Mouse (Mus musculus) gastrocnemius, adult 2 months (tissue): ENCODE measurements at regions not wholly inside any gene's neighbourhood (a gene's known extent, or its start where the extent isn't known, plus 50 kb on each side); places are given as distances from the start of the nearest gene placed in this dataset.

Source experiments
- DNase-seq: peaks from one replicate; pipeline ENCODE4 v3.0.0; 2022
- H3K27ac ChIP-seq: fragments of 200-600 bp; 2 replicates; pipeline ENCODE4 v1.8.1; 2022; ENCODE audit warnings: mild to moderate bottlenecking
- H3K4me3 ChIP-seq: fragments of 200-600 bp; 2 replicates; pipeline ENCODE4 v1.8.1; 2022; ENCODE audit warnings: mild to moderate bottlenecking, moderate library complexity
- CTCF ChIP-seq: fragments of 200-600 bp; IDR thresholded peaks from 2 replicates; pipeline ENCODE4 v1.8.1; 2022; ENCODE audit warnings: antibody characterized with exemption, mild to moderate bottlenecking, moderate library complexity
- intact Hi-C: fragments of 180-260 bp; cut with DNase I; formaldehyde crosslinking; loops from one replicate; pipeline ENCODE4 v1.15.1; 2025

- TF ChIP-seq CTCF = no peak
- no peak overlapping the region for H3K4me3 ChIP-seq
- intact Hi-C loops = loop anchor here (5.0 to 10.0 kb wide), 2 partner anchors 218 to 220 kb away; no protein-coding TSS in a partner anchor
- no peak overlapping the region for H3K27ac ChIP-seq
- no peak for DNase-seq
These were observed 112.0 kb upstream of the Dpt start for GRCm38 (mm10) chr1:164684437-164684836.

GRCm38 (mm10) chr1:164683788-164684187 is 112.7 kb upstream of the Dpt start:
- no peak for TF ChIP-seq CTCF
- H3K4me3 ChIP-seq = no peak overlapping the region
- H3K27ac ChIP-seq = 0 out of 2 replicates have a peak overlapping the region, but pooled peaks have one; percentile 41
- DNase-seq = no peak
- intact Hi-C loops = loop anchor here (5.0 to 10.0 kb wide), 2 partner anchors 219 kb away; no protein-coding TSS in a partner anchor

GRCm38 (mm10) chr1:164682867-164683599 is 113.4 kb upstream of the Dpt start:
- Histone ChIP-seq H3K4me3 (no peak overlapping the region), H3K27ac (peak overlapping the region; percentile 41)
- intact Hi-C loops = loop anchor here (5.0 to 10.0 kb wide), 2 partner anchors 218 to 219 kb away; no protein-coding TSS in a partner anchor
- no peak for DNase-seq
- TF ChIP-seq CTCF = no peak

- no peak for TF ChIP-seq CTCF
- intact Hi-C loops = loop anchor here (5.0 to 10.0 kb wide), 2 partner anchors 218 to 220 kb away; no protein-coding TSS in a partner anchor
- peak overlapping the region; percentile 20 for H3K27ac ChIP-seq
- H3K4me3 ChIP-seq = no peak overlapping the region
- no peak for DNase-seq
These were observed 114.0 kb upstream of the Dpt start for GRCm38 (mm10) chr1:164682426-164682825.

- DNase-seq = peak; percentile 42
- Histone ChIP-seq H3K4me3 (no peak overlapping the region), H3K27ac (peak overlapping the region; percentile 35)
- intact Hi-C loops = loop anchor here (5.0 to 10.0 kb wide), 2 partner anchors 217 to 221 kb away; no protein-coding TSS in a partner anchor
- TF ChIP-seq CTCF = no peak
These were observed 114.9 kb upstream of the Dpt start for GRCm38 (mm10) chr1:164681582-164681981.

GRCm38 (mm10) chr1:164678303-164678702 is 118.1 kb upstream of the Dpt start:
- no peak for DNase-seq
- TF ChIP-seq CTCF = no peak
- intact Hi-C loops = no loop called here
- Histone ChIP-seq H3K27ac (no peak overlapping the region), H3K4me3 (no peak overlapping the region)

GRCm38 (mm10) chr1:164652244-164652643 is 144.2 kb upstream of the Dpt start:
- DNase-seq = no peak
- Histone ChIP-seq H3K27ac (no peak overlapping the region), H3K4me3 (no peak overlapping the region)
- TF ChIP-seq CTCF = no peak
- intact Hi-C loops = no loop called here

- intact Hi-C loops = no loop called here
These were observed 158.5 kb upstream of the Dpt start for GRCm38 (mm10) chr1:164637901-164638462.

GRCm38 (mm10) chr1:164631679-164632078 is 164.8 kb upstream of the Dpt start:
- peak; percentile 39 for DNase-seq
- intact Hi-C loops = no loop called here
- H3K4me3 ChIP-seq = no peak overlapping the region
- no peak for TF ChIP-seq CTCF
- H3K27ac ChIP-seq = peak overlapping the region; percentile 16; the same call in 1 of the 2 replicates

More at GRCm38 (mm10) chr1:164637901-164638462, 158.5 kb upstream of the Dpt start:
- no peak for TF ChIP-seq CTCF
- H3K4me3 ChIP-seq = no peak overlapping the region
- no peak for DNase-seq
- H3K27ac ChIP-seq = no peak overlapping the region

- intact Hi-C loops = no loop called here
- TF ChIP-seq CTCF = no peak
- Histone ChIP-seq H3K27ac (peak overlapping the region; percentile 31; the same call in 1 of the 2 replicates), H3K4me3 (no peak overlapping the region)
- peak; percentile 23 for DNase-seq
These were observed 167.6 kb upstream of the Dpt start for GRCm38 (mm10) chr1:164628840-164629239.

- intact Hi-C loops = no loop called here
- no peak for DNase-seq
- no peak for TF ChIP-seq CTCF
- H3K27ac ChIP-seq = no peak overlapping the region
- H3K4me3 ChIP-seq = no peak overlapping the region
These were observed 164.8 kb upstream of the Atp1b1 start for GRCm38 (mm10) chr1:164622946-164623345.

- DNase-seq = no peak
- intact Hi-C loops = no loop called here
- H3K27ac ChIP-seq = no peak overlapping the region
- no peak overlapping the region for H3K4me3 ChIP-seq
- TF ChIP-seq CTCF = no peak
These were observed 164.3 kb upstream of the Atp1b1 start for GRCm38 (mm10) chr1:164622417-164622816.

- intact Hi-C loops = no loop called here
These were observed 162.0 kb upstream of the Atp1b1 start for GRCm38 (mm10) chr1:164620129-164620528.

More at GRCm38 (mm10) chr1:164620129-164620528, 162.0 kb upstream of the Atp1b1 start:
- DNase-seq = no peak
- H3K4me3 ChIP-seq = no peak overlapping the region
- H3K27ac ChIP-seq = no peak overlapping the region
- no peak for TF ChIP-seq CTCF
